Mouse (Mus musculus) neural tube, embryonic 11.5 days (tissue): ENCODE results near the gene Pon2. TPM values are rescaled to one million over a fixed set of nuclear protein-coding genes. Genes with fewer than 3 reads are reported as not detected.
"Not testable (repeated sequence)": the region's sequence is repeated elsewhere in the genome, so short reads cannot be mapped to it uniquely, and the experiment has no call there.

Experiments used
- ATAC-seq: fragments of 200-750 bp; cut with Nextera tagmentation; 2 replicates; pipeline ENCODE4 v1.8.0; 2017; ENCODE audit warnings: moderate number of reproducible peaks, mild to moderate bottlenecking, moderate TSS enrichment, moderate library complexity; ENCODE audit not compliant: insufficient read depth, low FRiP score, low TSS enrichment
- DNase-seq: peaks from one replicate; pipeline ENCODE4 v3.0.0-alpha.2; 2015; ENCODE audit warnings: low spot score
- H3K27ac ChIP-seq: fragments of 300-500 bp; sonication (generic); 2 replicates; pipeline ENCODE4 v1.5.1; 2014; ENCODE audit warnings: low read depth, mild to moderate bottlenecking, low read length
- H3K27me3 ChIP-seq: fragments of 300-500 bp; sonication (generic); 2 replicates; pipeline ENCODE4 v1.6.1; 2014; ENCODE audit warnings: mild to moderate bottlenecking, low read length, mixed read lengths; ENCODE audit not compliant: control insufficient read depth, insufficient read depth
- H3K36me3 ChIP-seq: fragments of 300-500 bp; sonication (generic); 2 replicates; pipeline ENCODE4 v1.6.1; 2014; ENCODE audit warnings: mild to moderate bottlenecking, low read length, moderate library complexity, mixed read lengths; ENCODE audit not compliant: control insufficient read depth, insufficient read depth
- H3K4me1 ChIP-seq: fragments of 300-500 bp; sonication (generic); 2 replicates; pipeline ENCODE4 v1.6.1; 2014; ENCODE audit warnings: low read length, mixed read lengths; ENCODE audit not compliant: control insufficient read depth, insufficient read depth
- H3K4me2 ChIP-seq: fragments of 300-500 bp; sonication (generic); 2 replicates; pipeline ENCODE4 v1.6.1; 2014; ENCODE audit warnings: low read depth, mild to moderate bottlenecking, moderate library complexity
- H3K4me3 ChIP-seq: fragments of 300-500 bp; sonication (generic); 2 replicates; pipeline ENCODE4 v1.5.1; 2014; ENCODE audit warnings: low read depth, low read length
- H3K9ac ChIP-seq: fragments of 300-500 bp; sonication (generic); 2 replicates; pipeline ENCODE4 v1.6.1; 2014; ENCODE audit warnings: mild to moderate bottlenecking, low read length
- H3K9me3 ChIP-seq: fragments of 300-500 bp; sonication (generic); 2 replicates; pipeline ENCODE4 v1.6.1; 2016; ENCODE audit warnings: low read length; ENCODE audit not compliant: control insufficient read depth
- WGBS: fragments of 180-500 bp; shearing (Covaris S2); extraction: QIAGEN DNeasy Blood & Tissue Kit; methylation state at CpG from one replicate; pipeline ENCODE4 v1.1.7; 2014; 5-methylcytosine and 5-hydroxymethylcytosine counted together
- polyA plus RNA-seq: library from polyadenylated mRNA; unstranded; fragments of >200 nt; fragmentation: Nextera tagmentation; extraction: Ambion mirVana; gene quantifications from 2 replicates; pipeline ENCODE4 v1.2.1, GENCODE M21; 2014

The Pon2 gene
- polyA plus RNA-seq, 1 experiment from 2014 or later: 25.9 TPM

GRCm38 (mm10) chr6:5223551-5223950, 74.7 kb downstream of the Pon2 start:
- H3K4me3 ChIP-seq, H3K4me1 ChIP-seq, H3K9me3 ChIP-seq, H3K27me3 ChIP-seq, H3K9ac ChIP-seq, H3K27ac ChIP-seq, H3K4me2 ChIP-seq, H3K36me3 ChIP-seq, DNase-seq, ATAC-seq: not testable (repeated sequence)
- 94% methylated on average over 2 of the region's 2 CpGs for WGBS

GRCm38 (mm10) chr6:5222080-5222479, 76.2 kb downstream of the Pon2 start:
- ATAC-seq (no peak), DNase-seq (no peak)
- no peaks in the 10 kb centered on the region for H3K36me3 ChIP-seq
- no peaks in the 10 kb centered on the region for H3K27me3 ChIP-seq
- no peaks in the 10 kb centered on the region for H3K9me3 ChIP-seq
- H3K4me3 ChIP-seq: no peak overlapping the region
- no peak overlapping the region for H3K4me2 ChIP-seq
- H3K4me1 ChIP-seq: no peaks in the 10 kb centered on the region
- WGBS: 76% methylated on average over 3 of the region's 3 CpGs
- H3K27ac ChIP-seq: no peak overlapping the region
- H3K9ac ChIP-seq: no peak overlapping the region

GRCm38 (mm10) chr6:5218190-5218589, 80.1 kb downstream of the Pon2 start:
- Histone ChIP-seq H3K4me3 (no peak overlapping the region), H3K9ac (no peak overlapping the region), H3K9me3 (no peaks in the 10 kb centered on the region), H3K27ac (no peak overlapping the region), H3K4me2 (no peak overlapping the region), H3K4me1 (no peaks in the 10 kb centered on the region), H3K36me3 (no peaks in the 10 kb centered on the region), H3K27me3 (no peaks in the 10 kb centered on the region)
- no peak for DNase-seq
- 90% methylated on average over 4 of the region's 4 CpGs for WGBS
- no peak for ATAC-seq

Other genes starting within 250 kb of the Pon2 start
- gene Pon1, start 104.5 kb downstream of the Pon2 start, polyA plus RNA-seq: not detected in 2 replicates
- gene Pon3, start 42.2 kb downstream of the Pon2 start, polyA plus RNA-seq: 4.6 and 5.9 TPM in 2 replicates
- gene Asb4, start 84.9 kb upstream of the Pon2 start, polyA plus RNA-seq: 41.0 and 49.8 TPM in 2 replicates
- gene Pdk4, start 197.9 kb upstream of the Pon2 start, polyA plus RNA-seq: 0.62 and 1.3 TPM in 2 replicates